Mouse (Mus musculus) forebrain, embryonic 12.5 days (tissue): Measurements from ENCODE around the gene Acot4. TPM values are rescaled to one million over a fixed set of nuclear protein-coding genes. Genes with fewer than 3 reads are reported as not detected.
"Not testable (repeated sequence)": the region's sequence is repeated elsewhere in the genome, so short reads cannot be mapped to it uniquely, and the experiment has no call there.

Source experiments
- ATAC-seq: fragments of 200-750 bp; cut with Nextera tagmentation; 2 replicates; pipeline ENCODE4 v1.8.0; 2017; ENCODE audit warnings: moderate TSS enrichment; ENCODE audit not compliant: low FRiP score
- H3K27ac ChIP-seq: fragments of 300-500 bp; sonication (generic); 2 replicates; pipeline ENCODE4 v1.5.1; 2016; ENCODE audit warnings: mild to moderate bottlenecking
- H3K27me3 ChIP-seq: fragments of 300-500 bp; sonication (generic); 2 replicates; pipeline ENCODE4 v1.6.1; 2016; ENCODE audit warnings: mild to moderate bottlenecking
- H3K36me3 ChIP-seq: fragments of 300-500 bp; sonication (generic); replicated peaks from 2 replicates; pipeline ENCODE4 v1.6.1; 2016; ENCODE audit warnings: mild to moderate bottlenecking
- H3K4me1 ChIP-seq: fragments of 300-500 bp; sonication (generic); 2 replicates; pipeline ENCODE4 v1.6.1; 2016
- H3K4me2 ChIP-seq: fragments of 300-500 bp; sonication (generic); 2 replicates; pipeline ENCODE4 v1.6.1; 2016; ENCODE audit warnings: mild to moderate bottlenecking, moderate library complexity
- H3K4me3 ChIP-seq: fragments of 300-500 bp; sonication (generic); replicated peaks from 2 replicates; pipeline ENCODE4 v1.5.1; 2016; ENCODE audit warnings: mild to moderate bottlenecking
- H3K9ac ChIP-seq: fragments of 300-500 bp; sonication (generic); 2 replicates; pipeline ENCODE4 v1.6.1; 2016; ENCODE audit warnings: mild to moderate bottlenecking
- H3K9me3 ChIP-seq: fragments of 300-500 bp; sonication (generic); 2 replicates; pipeline ENCODE4 v1.6.1; 2016
- WGBS: fragments of 180-500 bp; shearing (Covaris S2); methylation state at CpG from one replicate; pipeline ENCODE4 v1.1.7; 2016; 5-methylcytosine and 5-hydroxymethylcytosine counted together
- polyA plus RNA-seq: library from polyadenylated mRNA; unstranded; fragments of >200 nt; fragmentation: Nextera tagmentation; extraction: Ambion mirVana; gene quantifications from 2 replicates; pipeline ENCODE4 v1.2.1, GENCODE M21; 2016

Acot4 gene
- polyA plus RNA-seq, 1 experiment from 2014 or later, result 0.15 TPM

DNA sequence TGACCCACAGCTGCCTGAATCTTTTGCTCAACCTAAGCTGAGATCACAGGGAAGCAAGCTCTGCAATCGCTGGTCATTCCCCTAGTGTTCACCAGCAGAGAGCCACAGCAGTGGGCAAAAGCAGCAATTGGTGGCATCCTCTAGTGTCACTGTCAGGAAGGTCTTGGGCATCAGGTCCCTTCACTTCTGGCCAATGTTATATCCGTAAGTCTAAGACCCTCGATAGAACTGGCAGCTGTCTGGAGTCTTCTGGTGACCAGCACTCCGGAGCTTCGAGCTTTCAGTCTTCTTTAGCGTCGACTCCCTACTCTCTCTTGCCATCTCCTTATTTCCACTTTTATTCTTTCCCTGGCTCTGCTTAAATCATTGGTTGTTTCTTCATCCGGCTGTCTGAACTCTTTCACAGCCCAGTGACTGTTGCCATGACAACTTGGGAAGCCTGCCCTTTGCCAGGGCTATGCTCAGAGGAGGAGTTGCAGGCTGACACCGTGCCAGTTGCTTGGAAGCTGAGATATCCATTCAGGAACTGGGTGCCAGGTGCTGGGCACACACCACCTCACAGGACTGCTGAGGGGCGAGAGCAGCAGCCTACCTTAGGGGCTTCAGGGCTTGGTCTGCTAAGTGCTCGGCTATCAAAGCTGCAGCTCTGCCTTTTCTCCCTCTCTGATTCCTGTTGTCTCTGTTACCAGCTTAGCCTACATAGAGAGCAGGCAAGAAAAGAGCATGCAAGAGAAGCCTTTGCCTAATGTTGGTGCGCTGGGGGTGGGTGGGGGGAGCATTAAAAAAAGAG is 26.7 kb upstream of the Acot4 start:
- H3K4me3 ChIP-seq, result peak overlapping the region; percentile 20
- WGBS, result 28% methylated on average over 12 of the region's 12 CpGs
- peak overlapping the region; percentile 54 for H3K27ac ChIP-seq
- no peaks in the 10 kb centered on the region for H3K9me3 ChIP-seq
- peak overlapping the region; percentile 13 for H3K9ac ChIP-seq
- no peaks in the 10 kb centered on the region for H3K27me3 ChIP-seq
- H3K4me2 ChIP-seq, result peak overlapping the region; percentile 57
- H3K4me1 ChIP-seq, result peaks cover 47% of the 10 kb centered on the region
- peaks cover 10% of the 10 kb centered on the region for H3K36me3 ChIP-seq
- peak; percentile 67; the same call in 1 of the 2 replicates for ATAC-seq

DNA sequence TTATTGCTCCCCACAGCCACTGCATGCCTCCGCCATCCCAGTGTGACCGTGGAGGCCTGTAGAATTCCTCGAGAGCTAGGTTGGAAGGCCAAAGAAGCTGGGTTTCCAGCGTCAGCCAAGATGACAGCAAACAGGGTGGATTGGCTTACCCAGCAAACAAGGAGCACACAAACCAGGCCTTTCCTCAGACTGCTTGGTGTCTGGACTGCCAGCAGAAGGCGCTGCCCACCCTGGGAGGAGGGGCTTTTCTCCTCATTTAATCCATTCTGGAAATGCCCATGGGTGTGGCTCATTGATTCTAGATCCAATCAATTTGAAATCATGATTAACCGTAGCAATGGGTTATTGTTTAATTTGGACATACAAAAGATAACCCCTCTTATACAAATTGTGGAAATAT is 25.0 kb upstream of the Acot4 start:
- Histone ChIP-seq H3K9ac (no peak overlapping the region), H3K9me3 (no peaks in the 10 kb centered on the region), H3K4me1 (peaks cover 47% of the 10 kb centered on the region), H3K36me3 (peaks cover 14% of the 10 kb centered on the region), H3K27ac (no peak overlapping the region), H3K4me3 (no peak overlapping the region), H3K27me3 (no peaks in the 10 kb centered on the region), H3K4me2 (no peak overlapping the region)
- WGBS, result 73% methylated on average over 6 of the region's 6 CpGs
- no peak for ATAC-seq

DNA sequence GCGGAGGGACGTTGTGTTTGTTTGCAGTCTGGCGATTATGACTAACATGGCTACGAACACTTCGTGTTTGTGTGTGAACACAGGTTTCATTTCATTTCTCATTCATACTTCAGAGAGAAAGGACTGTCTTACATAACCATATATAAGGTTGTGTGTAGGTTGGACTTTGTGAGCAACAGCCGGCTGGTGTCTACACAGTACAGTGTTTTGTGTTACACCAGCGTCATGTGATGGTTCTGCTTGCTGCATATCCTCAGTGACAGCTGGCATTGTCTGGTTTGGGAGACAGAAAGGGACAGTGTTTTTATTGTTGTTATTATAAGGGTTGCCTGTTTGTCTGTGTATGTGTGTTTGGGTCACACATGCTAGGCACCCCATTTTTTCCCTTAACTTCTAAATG is 24.5 kb upstream of the Acot4 start:
- ATAC-seq, result no peak
- H3K4me1 ChIP-seq, result peaks cover 42% of the 10 kb centered on the region
- no peak overlapping the region for H3K4me2 ChIP-seq
- H3K9ac ChIP-seq, result no peak overlapping the region
- H3K36me3 ChIP-seq, result peaks cover 14% of the 10 kb centered on the region
- H3K27me3 ChIP-seq, result no peaks in the 10 kb centered on the region
- no peaks in the 10 kb centered on the region for H3K9me3 ChIP-seq
- 93% methylated on average over 7 of the region's 7 CpGs for WGBS
- H3K27ac ChIP-seq, result no peak overlapping the region
- no peak overlapping the region for H3K4me3 ChIP-seq

DNA sequence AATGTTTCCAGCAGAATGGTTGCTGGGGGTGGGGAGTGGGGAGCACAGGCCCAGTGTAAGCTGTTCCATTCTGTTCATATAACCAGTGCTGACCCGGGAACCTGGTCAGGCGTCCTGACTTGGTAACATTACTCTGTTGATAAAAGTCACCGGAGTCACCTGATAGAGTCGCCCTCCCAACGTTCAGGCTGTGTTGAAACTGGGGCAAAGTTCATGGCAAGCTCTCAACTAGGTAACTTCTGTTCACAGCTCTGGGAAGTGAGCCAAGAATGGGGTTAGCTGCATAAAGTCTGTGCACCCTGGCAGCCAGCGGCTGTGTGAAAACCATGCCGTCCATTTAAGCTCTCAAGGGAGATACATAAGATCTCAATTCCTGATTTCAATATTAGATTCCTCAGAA is 17.7 kb upstream of the Acot4 start:
- H3K4me2 ChIP-seq, H3K27me3 ChIP-seq, H3K9ac ChIP-seq, H3K4me1 ChIP-seq, ATAC-seq, H3K4me3 ChIP-seq, H3K36me3 ChIP-seq, H3K27ac ChIP-seq, H3K9me3 ChIP-seq: not testable (repeated sequence)
- WGBS, result 80% methylated on average over 7 of the region's 7 CpGs

DNA sequence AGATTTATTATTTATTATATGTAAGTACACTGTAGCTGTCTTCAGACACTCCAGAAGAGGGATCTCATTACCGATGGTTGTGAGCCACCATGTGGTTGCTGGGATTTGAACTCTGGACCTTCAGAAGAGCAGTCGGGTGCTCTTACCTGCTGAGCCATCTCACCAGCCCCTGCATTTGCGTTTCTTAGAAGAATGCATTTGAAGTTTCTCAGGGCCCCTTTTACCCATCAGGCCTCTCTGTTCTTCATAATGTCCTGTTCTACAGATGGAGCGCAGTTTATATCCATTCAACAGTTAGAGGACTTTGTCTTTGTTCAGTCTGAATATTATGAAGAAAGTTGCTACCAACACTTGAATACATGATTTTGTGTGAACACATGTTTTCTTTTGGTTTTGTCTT is 15.9 kb upstream of the Acot4 start:
- H3K9me3 ChIP-seq, H3K4me1 ChIP-seq, ATAC-seq, H3K27ac ChIP-seq, H3K4me2 ChIP-seq, H3K27me3 ChIP-seq, H3K9ac ChIP-seq, H3K36me3 ChIP-seq, H3K4me3 ChIP-seq: not testable (repeated sequence)
- WGBS, result 97% methylated on average over 4 of the region's 4 CpGs

DNA sequence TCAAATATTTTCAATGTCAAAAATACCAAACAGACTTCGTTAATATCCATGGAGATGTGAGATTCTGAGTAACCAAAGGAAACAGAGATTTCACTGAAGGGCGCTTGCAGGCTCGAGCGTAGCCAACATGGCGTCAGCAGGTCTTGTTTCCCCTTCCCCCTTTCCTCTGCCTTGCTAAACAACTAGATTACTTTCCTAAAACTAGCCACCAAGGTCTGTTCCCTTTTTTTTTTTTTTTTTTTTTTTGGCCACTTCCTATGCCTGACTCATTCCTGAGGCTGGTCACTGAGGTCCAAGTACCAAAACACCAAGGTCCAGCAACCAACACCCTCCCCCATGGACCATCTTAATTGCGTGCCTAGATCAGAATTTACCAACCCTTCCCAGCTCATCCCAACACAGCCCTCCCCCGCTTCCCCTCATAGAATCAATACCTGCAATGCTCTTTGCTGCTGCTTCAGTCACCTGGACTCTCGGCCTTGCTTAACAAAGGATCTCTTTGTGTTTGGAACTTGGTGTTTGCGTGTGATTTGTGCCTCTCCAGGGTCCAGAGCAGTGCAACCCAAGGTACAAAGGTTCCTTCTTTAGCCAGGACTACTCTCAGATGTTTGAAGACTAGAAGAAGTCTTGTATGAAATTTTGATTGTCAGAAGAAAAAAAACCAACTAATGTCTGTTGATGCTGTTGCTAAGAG is 15.0 kb upstream of the Acot4 start:
- H3K27ac ChIP-seq, result no peak overlapping the region
- WGBS, result 82% methylated on average over 9 of the region's 9 CpGs
- ATAC-seq, result no peak

DNA sequence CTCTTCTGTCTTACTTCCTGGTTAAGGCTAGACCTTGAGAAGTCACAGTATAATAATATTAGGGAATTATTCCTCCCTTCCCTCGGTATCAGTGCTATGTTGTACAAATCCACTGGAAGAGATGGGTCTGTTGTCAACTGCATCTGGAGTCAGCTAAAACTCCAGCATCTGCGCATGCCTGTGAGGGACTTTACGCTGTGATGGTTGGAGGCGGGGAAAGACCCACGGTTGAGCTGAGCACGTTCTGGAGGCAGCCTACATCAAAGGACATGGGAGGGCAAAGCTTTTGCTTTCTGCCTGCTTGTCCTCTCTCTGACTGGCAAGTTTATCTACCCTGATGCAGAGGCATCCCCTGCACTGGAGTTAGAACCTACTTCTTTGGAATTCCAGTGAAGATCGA is 12.3 kb upstream of the Acot4 start:
- Histone ChIP-seq H3K27me3 (no peaks in the 10 kb centered on the region), H3K9me3 (no peaks in the 10 kb centered on the region), H3K27ac (no peak overlapping the region), H3K4me3 (no peak overlapping the region), H3K36me3 (no peaks in the 10 kb centered on the region), H3K9ac (no peak overlapping the region), H3K4me1 (no peaks in the 10 kb centered on the region), H3K4me2 (no peak overlapping the region)
- no peak for ATAC-seq
- 88% methylated on average over 7 of the region's 7 CpGs for WGBS

More for the DNA sequence above, 15.0 kb upstream of the Acot4 start:
- H3K4me2 ChIP-seq, result no peak overlapping the region
- no peaks in the 10 kb centered on the region for H3K4me1 ChIP-seq
- no peak overlapping the region for H3K4me3 ChIP-seq
- no peaks in the 10 kb centered on the region for H3K9me3 ChIP-seq
- H3K9ac ChIP-seq, result no peak overlapping the region
- no peaks in the 10 kb centered on the region for H3K36me3 ChIP-seq
- H3K27me3 ChIP-seq, result no peaks in the 10 kb centered on the region

DNA sequence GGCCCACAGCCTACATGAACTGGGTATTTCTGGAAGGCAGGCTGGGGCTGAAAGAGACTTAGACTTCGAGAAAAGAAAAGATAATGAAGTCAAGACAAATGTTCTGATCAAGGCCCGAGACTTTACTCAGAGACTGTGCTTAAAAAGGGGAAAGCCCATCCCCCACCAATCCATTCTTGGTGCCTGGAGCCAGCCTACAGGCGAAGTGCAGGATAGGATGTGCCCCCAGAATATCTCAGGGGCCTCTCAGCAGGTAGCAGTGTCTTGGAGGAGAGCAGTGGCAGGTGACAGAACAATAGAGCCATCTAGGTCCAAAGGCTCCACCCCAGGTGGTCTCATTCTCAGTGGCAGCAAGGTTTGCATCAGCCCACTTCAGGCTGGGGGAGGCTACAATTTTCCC is 9.9 kb upstream of the Acot4 start:
- H3K4me2 ChIP-seq, H3K9me3 ChIP-seq, H3K36me3 ChIP-seq, ATAC-seq, H3K27ac ChIP-seq, H3K9ac ChIP-seq, H3K4me3 ChIP-seq, H3K4me1 ChIP-seq, H3K27me3 ChIP-seq: not testable (repeated sequence)
- 33% methylated on average over 3 of the region's 3 CpGs for WGBS

DNA sequence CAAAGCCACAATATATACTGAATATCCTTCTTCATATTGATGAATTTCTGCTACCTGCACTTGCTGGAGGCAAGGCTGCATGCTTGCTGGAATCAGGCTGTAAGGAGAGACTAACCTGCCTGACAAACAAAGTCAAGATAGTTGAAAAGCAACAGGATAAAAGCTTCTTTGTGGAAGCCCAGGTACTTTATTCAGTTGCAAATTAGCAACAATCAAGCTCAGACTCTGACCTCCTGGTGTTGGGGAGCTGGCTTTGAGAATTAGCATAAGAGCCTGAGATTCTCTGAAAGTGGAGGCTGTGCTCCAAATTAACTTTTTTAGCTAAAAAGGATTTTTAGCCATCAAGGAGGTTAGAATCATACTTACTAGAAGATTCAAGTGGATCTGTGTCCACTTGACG is 9.1 kb upstream of the Acot4 start:
- H3K9ac ChIP-seq, H3K27ac ChIP-seq, H3K9me3 ChIP-seq, H3K4me1 ChIP-seq, H3K4me2 ChIP-seq, ATAC-seq, H3K27me3 ChIP-seq, H3K36me3 ChIP-seq, H3K4me3 ChIP-seq: not testable (repeated sequence)
- 63% methylated on average over 1 of the region's 1 CpGs for WGBS

DNA sequence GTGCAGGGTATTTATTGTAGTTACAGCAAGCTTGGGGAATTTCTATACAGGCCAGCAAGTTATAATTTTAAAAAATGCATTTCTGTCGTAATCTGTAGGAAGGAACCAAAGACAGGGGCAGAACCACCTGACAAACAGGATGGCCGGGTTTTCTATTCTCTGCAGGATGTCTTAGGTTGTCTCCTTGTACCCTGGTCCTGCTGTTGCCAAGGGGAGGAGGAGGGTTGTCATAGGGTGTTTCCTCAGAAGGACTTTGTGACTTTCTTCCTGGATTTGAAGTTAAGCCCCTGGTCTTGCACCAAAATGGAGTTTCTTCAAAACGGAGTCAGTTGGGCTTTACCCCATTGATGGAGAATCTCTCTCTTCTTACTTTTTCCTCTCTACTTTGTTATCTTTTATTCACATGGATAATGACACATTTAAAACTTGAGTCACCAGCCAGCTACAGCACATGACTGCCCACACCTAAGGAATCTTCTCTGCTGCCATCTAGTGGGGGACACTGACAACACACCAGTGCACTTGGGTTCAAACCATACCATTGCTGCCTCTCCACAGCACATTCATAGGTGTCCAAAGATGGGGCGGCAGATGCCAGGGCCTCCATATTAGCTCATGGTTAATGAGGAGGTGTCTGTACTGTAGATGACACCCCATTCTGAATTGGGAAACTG is 7.4 kb upstream of the Acot4 start:
- Histone ChIP-seq H3K9me3 (no peaks in the 10 kb centered on the region), H3K9ac (no peak overlapping the region), H3K27ac (no peak overlapping the region), H3K4me2 (no peak overlapping the region), H3K4me1 (no peaks in the 10 kb centered on the region), H3K4me3 (no peak overlapping the region), H3K27me3 (no peaks in the 10 kb centered on the region), H3K36me3 (no peaks in the 10 kb centered on the region)
- WGBS, result 71% methylated on average over 4 of the region's 4 CpGs
- 0 out of 2 replicates have a peak, but pooled peaks have one; percentile 63 for ATAC-seq

DNA sequence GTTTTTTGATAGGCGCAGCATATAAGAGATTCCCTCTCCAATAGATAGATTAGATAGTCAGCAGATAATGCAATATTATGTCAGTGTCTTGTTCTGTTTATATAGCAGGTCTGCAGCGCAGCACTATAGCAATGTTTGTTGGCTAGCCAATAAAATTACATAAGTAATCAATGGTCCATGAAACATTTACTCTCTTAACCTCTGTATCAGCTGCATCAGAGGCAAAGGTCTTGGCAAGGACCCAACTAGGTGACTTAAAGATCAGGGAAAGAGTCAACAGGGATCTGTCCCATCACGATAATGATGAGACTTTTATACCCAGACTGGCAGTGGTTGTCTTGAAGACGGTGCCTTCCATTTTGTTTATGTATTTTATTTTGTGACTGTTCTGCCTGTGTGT is 5.3 kb upstream of the Acot4 start:
- no peaks in the 10 kb centered on the region for H3K9me3 ChIP-seq
- no peaks in the 10 kb centered on the region for H3K36me3 ChIP-seq
- no peak overlapping the region for H3K9ac ChIP-seq
- no peak overlapping the region for H3K4me2 ChIP-seq
- H3K27ac ChIP-seq, result no peak overlapping the region
- no peak for ATAC-seq
- H3K4me3 ChIP-seq, result no peak overlapping the region
- peaks cover 6% of the 10 kb centered on the region for H3K27me3 ChIP-seq
- 85% methylated on average over 4 of the region's 4 CpGs for WGBS
- no peaks in the 10 kb centered on the region for H3K4me1 ChIP-seq

DNA sequence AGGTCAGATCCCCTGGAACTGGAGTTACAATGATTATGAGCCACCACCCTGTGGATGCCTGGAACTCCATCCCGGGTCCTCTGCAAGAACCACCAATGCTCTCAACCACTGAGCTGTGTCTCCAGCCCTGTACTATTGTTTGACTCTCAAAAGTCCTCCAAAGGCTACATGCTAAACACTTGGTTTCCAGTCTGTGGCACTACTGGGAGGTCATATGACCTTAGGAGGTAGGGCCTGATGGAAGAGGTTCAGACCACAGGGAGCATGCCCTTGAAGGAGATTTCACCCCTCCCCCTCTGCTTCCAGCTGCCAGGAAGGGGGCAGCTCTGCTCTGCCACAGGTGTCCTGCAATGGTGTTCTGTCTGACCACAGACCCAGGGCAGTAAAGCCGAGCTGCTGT is 4.9 kb upstream of the Acot4 start:
- H3K4me2 ChIP-seq, H3K9me3 ChIP-seq, H3K27me3 ChIP-seq, H3K36me3 ChIP-seq, H3K4me1 ChIP-seq, H3K4me3 ChIP-seq, ATAC-seq, H3K9ac ChIP-seq, H3K27ac ChIP-seq: not testable (repeated sequence)
- 91% methylated on average over 2 of the region's 2 CpGs for WGBS
